Mouse (Mus musculus): ENCODE data around the gene Scap.
"Not testable (repeated sequence)": the region's sequence is repeated elsewhere in the genome, so short reads cannot be mapped to it uniquely, and the experiment has no call there.

DNA sequence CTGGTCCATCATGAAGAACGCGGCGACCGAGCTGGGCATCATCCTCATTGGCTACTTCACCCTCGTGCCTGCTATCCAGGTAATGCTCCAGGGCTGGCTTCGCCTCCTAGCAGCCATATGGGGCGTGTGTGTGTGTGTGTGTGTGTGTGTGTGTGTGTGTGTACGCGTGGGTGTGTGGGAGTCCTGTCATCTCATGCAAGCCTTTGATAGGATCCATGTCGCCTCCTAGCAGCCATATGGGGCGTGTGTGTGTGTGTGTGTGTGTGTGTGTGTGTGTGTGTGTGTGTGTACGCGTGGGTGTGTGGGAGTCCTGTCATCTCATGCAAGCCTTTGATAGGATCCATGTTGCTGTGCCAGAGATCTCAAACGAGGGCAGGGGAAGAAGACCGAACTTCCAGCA, 44.6 kb downstream of the Scap start:
- not testable (repeated sequence) for TF ChIP-seq CTCF (IDR thresholded peaks at IDR 0.05; ENCODE audit: low read depth, low read length); POLR2A (IDR thresholded peaks at IDR 0.05; ENCODE audit: insufficient read depth, low read length); EP300 (IDR thresholded peaks at IDR 0.05; ENCODE audit: insufficient read depth, low read depth, low read length)
